Mouse (Mus musculus): Measurements from ENCODE around the gene Gm10309. TPM values are rescaled to one million over a fixed set of nuclear protein-coding genes. Genes with fewer than 3 reads are reported as not detected.

Gene Gm10309
- polyA plus RNA-seq, 1 experiment from 2014 or later: 0.25 TPM

DNA sequence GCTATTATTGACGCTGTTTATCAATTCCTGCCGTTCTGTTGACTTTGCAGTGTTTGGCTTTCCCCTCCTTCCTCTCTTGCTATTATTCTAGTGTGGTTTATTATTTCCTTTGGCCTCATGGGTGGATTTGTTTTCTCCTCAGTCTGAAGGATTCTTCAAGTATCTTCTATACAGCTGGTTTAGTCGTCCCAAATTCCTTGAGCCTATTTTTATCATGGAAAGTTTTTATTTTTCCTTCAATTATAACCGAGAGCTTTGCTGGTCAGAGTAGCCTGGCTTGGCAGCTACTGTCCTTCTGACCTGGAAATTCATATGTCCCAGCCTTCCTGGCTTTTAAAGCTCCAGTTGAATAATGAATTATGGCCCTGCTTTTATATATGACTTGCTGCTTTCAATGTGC, 24.4 kb upstream of the Gm10309 start:
- Histone ChIP-seq H3K4me3 (no peak overlapping the region), H3K4me1 (peaks cover 55% of the 10 kb centered on the region), H3K9me3 (no peaks in the 10 kb centered on the region), H3K36me3 (peaks cover 2% of the 10 kb centered on the region; the same call in 1 of the 2 replicates), H3K4me2 (no peak overlapping the region), H3K9ac (no peak overlapping the region), H3K27me3 (replicated peaks) (no peaks in the 10 kb centered on the region), H3K27ac (replicated peaks) (no peak overlapping the region)
- WGBS: 50% methylated on average over 4 of the region's 4 CpGs
- no peak for ATAC-seq (ENCODE audit: extremely low read depth, insufficient number of reproducible peaks, low FRiP score, low TSS enrichment)

DNA sequence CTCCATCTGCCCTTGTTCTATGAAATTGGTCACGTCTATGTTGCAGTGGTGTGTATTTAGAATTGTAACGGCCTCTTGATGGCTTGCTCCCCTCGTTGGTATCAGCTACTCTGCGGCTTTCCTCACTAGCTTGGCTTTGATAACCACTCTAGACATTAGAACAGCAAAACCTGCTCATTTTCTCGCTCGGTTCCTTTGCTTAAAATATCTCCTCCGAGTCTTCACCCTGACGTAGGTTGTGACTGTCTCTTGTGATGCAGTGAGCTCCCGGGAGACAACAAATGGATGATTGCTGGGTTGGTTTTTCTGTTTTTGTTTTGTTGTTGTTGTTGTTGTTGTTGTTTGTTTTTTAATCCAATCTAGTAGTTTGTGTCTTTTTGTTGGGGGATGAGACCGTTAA, 24.0 kb upstream of the Gm10309 start:
- H3K36me3 ChIP-seq: peaks cover 2% of the 10 kb centered on the region; the same call in 1 of the 2 replicates
- H3K27me3 ChIP-seq (replicated peaks): no peaks in the 10 kb centered on the region
- H3K9ac ChIP-seq: no peak overlapping the region
- no peak overlapping the region for H3K27ac ChIP-seq (replicated peaks)
- H3K4me2 ChIP-seq: no peak overlapping the region
- no peaks in the 10 kb centered on the region for H3K9me3 ChIP-seq
- no peak for ATAC-seq (ENCODE audit: extremely low read depth, insufficient number of reproducible peaks, low FRiP score, low TSS enrichment)
- WGBS: 59% methylated on average over 10 of the region's 10 CpGs
- no peak overlapping the region for H3K4me3 ChIP-seq
- peaks cover 53% of the 10 kb centered on the region for H3K4me1 ChIP-seq

DNA sequence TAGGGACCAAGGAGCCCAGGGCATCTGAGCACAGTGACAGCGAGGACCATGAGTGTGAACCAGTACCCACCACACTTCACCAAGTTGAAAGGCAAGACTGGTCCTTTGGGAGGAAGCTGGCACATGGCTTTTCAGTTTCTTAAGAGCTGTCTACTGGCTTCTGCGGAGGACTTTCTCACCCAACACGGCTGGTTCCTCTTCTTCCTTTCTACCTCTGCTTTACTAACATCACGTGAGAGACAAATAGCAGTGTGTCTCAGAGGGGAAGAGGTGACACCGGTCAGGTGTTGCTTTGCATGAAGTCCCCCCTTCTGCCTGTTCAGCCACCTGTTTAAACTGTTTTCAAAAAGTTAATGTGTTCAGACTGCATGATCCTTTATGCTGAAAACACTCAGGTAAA, 22.3 kb upstream of the Gm10309 start:
- 87% methylated on average over 5 of the region's 5 CpGs for WGBS
- H3K4me2 ChIP-seq: no peak overlapping the region
- peaks cover 2% of the 10 kb centered on the region; the same call in 1 of the 2 replicates for H3K36me3 ChIP-seq
- no peaks in the 10 kb centered on the region for H3K27me3 ChIP-seq (replicated peaks)
- ATAC-seq (ENCODE audit: extremely low read depth, insufficient number of reproducible peaks, low FRiP score, low TSS enrichment): no peak
- no peak overlapping the region for H3K4me3 ChIP-seq
- no peak overlapping the region for H3K9ac ChIP-seq
- H3K9me3 ChIP-seq: no peaks in the 10 kb centered on the region
- no peak overlapping the region for H3K27ac ChIP-seq (replicated peaks)
- peaks cover 36% of the 10 kb centered on the region for H3K4me1 ChIP-seq

DNA sequence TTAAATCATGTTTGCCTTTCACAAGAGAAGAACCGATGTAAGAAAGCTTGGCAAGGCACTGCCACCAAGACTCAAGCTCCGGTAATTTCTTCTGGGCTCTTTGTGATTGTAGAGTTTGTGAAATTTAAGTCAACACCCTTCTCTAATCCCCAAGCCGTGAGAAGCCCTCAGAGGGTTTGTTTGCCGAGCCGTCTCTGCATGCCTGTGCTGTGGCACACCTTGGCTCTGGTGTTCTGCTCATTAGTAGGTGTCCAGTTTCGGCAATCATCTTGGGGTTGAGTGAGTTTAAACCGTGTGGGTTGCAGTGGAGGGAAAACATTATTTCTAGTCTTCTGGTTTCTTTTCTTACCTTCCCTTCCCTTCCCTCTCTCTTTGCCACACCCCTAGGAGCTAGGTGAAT, 21.0 kb upstream of the Gm10309 start:
- no peak overlapping the region for H3K27ac ChIP-seq (replicated peaks)
- H3K4me2 ChIP-seq: no peak overlapping the region
- peaks cover 2% of the 10 kb centered on the region; the same call in 1 of the 2 replicates for H3K36me3 ChIP-seq
- ATAC-seq (ENCODE audit: extremely low read depth, insufficient number of reproducible peaks, low FRiP score, low TSS enrichment): no peak
- WGBS: 84% methylated on average over 7 of the region's 7 CpGs
- no peaks in the 10 kb centered on the region for H3K9me3 ChIP-seq
- H3K27me3 ChIP-seq (replicated peaks): no peaks in the 10 kb centered on the region
- no peak overlapping the region for H3K4me3 ChIP-seq
- H3K9ac ChIP-seq: no peak overlapping the region
- peaks cover 30% of the 10 kb centered on the region for H3K4me1 ChIP-seq

DNA sequence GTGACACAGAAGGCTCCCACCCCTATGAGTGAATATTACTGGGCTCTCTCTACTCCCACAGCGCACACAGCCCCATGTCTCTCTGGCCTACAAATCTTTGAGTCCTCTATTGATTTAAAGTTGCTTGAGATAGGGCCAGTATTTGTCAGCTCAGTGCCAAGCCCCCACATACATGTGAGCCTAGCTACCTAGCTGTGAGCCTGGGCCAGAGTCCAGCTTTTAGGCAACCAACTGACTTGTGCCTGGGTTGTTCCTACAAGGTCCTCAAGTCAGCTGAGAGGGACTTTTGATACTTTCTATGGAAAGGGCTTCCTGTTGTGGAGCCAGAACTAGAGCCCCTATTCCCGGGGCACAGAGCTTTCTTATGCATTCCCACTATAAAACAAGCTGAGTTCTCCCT, 20.0 kb upstream of the Gm10309 start:
- WGBS: 80% methylated on average over 2 of the region's 2 CpGs

DNA sequence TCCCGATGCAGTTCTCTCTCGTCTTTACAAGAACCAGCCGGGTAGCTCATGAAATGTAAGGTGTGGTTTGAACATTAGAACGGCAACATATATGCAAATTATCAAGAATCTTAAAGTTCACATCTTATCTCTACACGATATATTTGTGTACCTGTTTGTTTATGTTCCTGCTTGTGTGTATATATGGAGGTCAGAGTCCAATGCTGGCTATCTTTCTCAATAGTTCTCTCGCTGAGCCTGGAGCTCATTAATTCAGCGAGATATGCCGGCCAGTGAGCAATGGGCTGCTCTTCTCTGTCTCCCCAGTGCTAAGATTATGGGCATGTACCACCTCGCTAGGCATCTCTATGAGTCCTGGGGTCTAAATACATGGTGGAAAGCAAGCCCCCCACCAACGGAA, 18.8 kb upstream of the Gm10309 start:
- no peak for ATAC-seq (ENCODE audit: extremely low read depth, insufficient number of reproducible peaks, low FRiP score, low TSS enrichment)
- H3K9ac ChIP-seq: no peak overlapping the region
- H3K27me3 ChIP-seq (replicated peaks): no peaks in the 10 kb centered on the region
- H3K4me2 ChIP-seq: no peak overlapping the region
- no peak overlapping the region for H3K4me3 ChIP-seq
- peaks cover 9% of the 10 kb centered on the region for H3K4me1 ChIP-seq
- WGBS: 84% methylated on average over 10 of the region's 10 CpGs
- H3K9me3 ChIP-seq: no peaks in the 10 kb centered on the region
- H3K27ac ChIP-seq (replicated peaks): no peak overlapping the region
- peaks cover 2% of the 10 kb centered on the region; the same call in 1 of the 2 replicates for H3K36me3 ChIP-seq

More for the DNA sequence above, 20.0 kb upstream of the Gm10309 start:
- no peak overlapping the region for H3K27ac ChIP-seq (replicated peaks)
- H3K4me2 ChIP-seq: no peak overlapping the region
- no peak overlapping the region for H3K9ac ChIP-seq
- no peaks in the 10 kb centered on the region for H3K27me3 ChIP-seq (replicated peaks)
- peaks cover 21% of the 10 kb centered on the region for H3K4me1 ChIP-seq
- peaks cover 2% of the 10 kb centered on the region; the same call in 1 of the 2 replicates for H3K36me3 ChIP-seq
- no peak overlapping the region for H3K4me3 ChIP-seq
- ATAC-seq (ENCODE audit: extremely low read depth, insufficient number of reproducible peaks, low FRiP score, low TSS enrichment): no peak
- no peaks in the 10 kb centered on the region for H3K9me3 ChIP-seq

DNA sequence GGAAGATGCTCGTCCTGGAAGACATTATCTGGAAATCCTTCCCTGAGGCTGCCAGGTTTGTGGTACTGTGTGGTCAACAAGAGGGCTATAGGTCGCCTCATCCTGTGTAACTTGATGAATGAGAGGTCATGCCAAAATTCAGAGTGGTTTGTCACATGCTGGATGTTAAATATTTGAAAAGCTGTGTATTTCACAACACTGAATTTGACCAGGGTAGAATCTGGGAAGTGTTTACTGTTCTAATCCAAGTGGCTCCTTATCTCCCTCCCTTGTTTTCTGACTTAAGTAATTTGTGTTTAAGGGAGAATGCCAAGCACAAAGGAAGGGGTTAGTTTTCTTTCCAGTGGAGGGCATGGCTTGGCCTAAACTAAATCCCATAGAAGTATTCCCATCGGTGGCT, 18.3 kb upstream of the Gm10309 start:
- Histone ChIP-seq H3K4me1 (0 out of 2 replicates have a peak, but pooled peaks cover 4% of the 10 kb centered on the region), H3K27ac (replicated peaks) (no peak overlapping the region), H3K27me3 (replicated peaks) (no peaks in the 10 kb centered on the region), H3K4me3 (no peak overlapping the region), H3K9ac (no peak overlapping the region), H3K4me2 (no peak overlapping the region), H3K36me3 (peaks cover 2% of the 10 kb centered on the region; the same call in 1 of the 2 replicates), H3K9me3 (no peaks in the 10 kb centered on the region)
- WGBS: 64% methylated on average over 3 of the region's 3 CpGs
- ATAC-seq (ENCODE audit: extremely low read depth, insufficient number of reproducible peaks, low FRiP score, low TSS enrichment): no peak

DNA sequence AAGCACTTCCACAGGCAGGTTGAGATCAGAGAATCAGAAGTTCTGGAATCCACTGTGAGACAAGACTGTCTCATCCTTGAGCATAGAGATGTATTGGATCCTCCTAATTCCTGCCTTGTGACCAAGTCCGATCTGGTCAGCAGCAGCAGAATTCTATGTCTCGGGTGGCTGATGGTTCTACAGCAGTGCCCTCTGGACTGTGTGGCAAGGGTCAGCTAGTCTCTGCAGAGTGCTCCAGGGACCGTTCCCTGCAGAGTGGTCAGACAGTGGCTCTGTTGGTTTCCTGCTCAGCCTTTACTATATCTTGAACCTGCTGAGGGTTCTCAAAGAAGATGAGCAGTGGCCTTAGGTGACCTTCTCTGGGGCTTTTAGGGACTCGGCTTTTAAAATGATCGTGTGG, 17.6 kb upstream of the Gm10309 start:
- H3K9me3 ChIP-seq: no peaks in the 10 kb centered on the region
- no peak for ATAC-seq (ENCODE audit: extremely low read depth, insufficient number of reproducible peaks, low FRiP score, low TSS enrichment)
- H3K36me3 ChIP-seq: peaks cover 2% of the 10 kb centered on the region; the same call in 1 of the 2 replicates
- H3K27me3 ChIP-seq (replicated peaks): no peaks in the 10 kb centered on the region
- WGBS: 85% methylated on average over 5 of the region's 5 CpGs
- 0 out of 2 replicates have a peak, but pooled peaks cover 4% of the 10 kb centered on the region for H3K4me1 ChIP-seq
- H3K4me2 ChIP-seq: no peak overlapping the region
- H3K27ac ChIP-seq (replicated peaks): no peak overlapping the region
- no peak overlapping the region for H3K4me3 ChIP-seq
- no peak overlapping the region for H3K9ac ChIP-seq

DNA sequence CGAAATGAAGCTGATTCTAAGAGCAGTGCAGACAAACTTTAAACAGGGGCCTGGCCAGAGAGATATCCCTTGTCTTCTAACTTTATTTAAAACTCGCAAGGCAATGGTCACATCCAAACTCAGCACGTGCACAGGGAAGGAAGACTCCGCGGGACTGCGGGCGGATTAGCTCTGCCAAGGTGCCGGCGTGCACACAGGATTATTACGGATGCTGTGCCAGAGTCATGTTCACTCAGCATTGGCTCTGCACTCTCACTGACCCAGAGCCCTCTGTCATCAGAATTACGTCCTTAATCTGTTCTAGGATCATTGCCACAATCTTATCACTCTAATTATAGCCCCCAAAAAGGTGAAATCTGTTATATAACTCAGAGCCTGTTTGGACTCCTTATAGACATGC, 16.2 kb upstream of the Gm10309 start:
- Histone ChIP-seq H3K4me1 (0 out of 2 replicates have a peak, but pooled peaks cover 8% of the 10 kb centered on the region), H3K27ac (replicated peaks) (no peak overlapping the region), H3K4me2 (no peak overlapping the region), H3K9me3 (no peaks in the 10 kb centered on the region), H3K36me3 (peaks cover 2% of the 10 kb centered on the region; the same call in 1 of the 2 replicates), H3K9ac (no peak overlapping the region), H3K27me3 (replicated peaks) (no peaks in the 10 kb centered on the region), H3K4me3 (no peak overlapping the region)
- WGBS: 88% methylated on average over 11 of the region's 11 CpGs
- no peak for ATAC-seq (ENCODE audit: extremely low read depth, insufficient number of reproducible peaks, low FRiP score, low TSS enrichment)

DNA sequence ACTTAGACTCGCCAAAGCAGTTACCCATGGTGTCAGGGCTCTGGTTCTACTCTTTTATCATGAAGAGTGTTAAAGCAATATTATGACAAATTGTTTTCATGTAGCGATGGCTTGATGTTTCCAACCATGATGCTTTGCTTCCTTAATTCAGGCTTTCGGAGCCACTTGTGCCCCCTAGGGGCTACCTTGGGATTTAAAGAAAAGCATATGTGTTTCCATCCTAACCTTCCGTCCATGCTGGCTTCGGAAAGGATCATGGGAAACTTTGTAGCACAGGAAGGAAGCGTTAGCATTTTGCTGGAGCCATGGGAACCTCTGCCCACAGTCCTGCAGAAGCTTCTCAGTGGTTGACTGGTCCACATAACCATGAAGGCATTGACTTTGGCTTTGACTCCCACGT, 13.6 kb upstream of the Gm10309 start:
- ATAC-seq (ENCODE audit: extremely low read depth, insufficient number of reproducible peaks, low FRiP score, low TSS enrichment): no peak
- H3K9ac ChIP-seq: no peak overlapping the region
- WGBS: 83% methylated on average over 7 of the region's 7 CpGs
- no peaks in the 10 kb centered on the region for H3K36me3 ChIP-seq
- H3K9me3 ChIP-seq: no peaks in the 10 kb centered on the region
- H3K4me2 ChIP-seq: no peak overlapping the region
- no peaks in the 10 kb centered on the region for H3K27me3 ChIP-seq (replicated peaks)
- peaks cover 28% of the 10 kb centered on the region for H3K4me1 ChIP-seq
- no peak overlapping the region for H3K4me3 ChIP-seq
- H3K27ac ChIP-seq (replicated peaks): no peak overlapping the region

DNA sequence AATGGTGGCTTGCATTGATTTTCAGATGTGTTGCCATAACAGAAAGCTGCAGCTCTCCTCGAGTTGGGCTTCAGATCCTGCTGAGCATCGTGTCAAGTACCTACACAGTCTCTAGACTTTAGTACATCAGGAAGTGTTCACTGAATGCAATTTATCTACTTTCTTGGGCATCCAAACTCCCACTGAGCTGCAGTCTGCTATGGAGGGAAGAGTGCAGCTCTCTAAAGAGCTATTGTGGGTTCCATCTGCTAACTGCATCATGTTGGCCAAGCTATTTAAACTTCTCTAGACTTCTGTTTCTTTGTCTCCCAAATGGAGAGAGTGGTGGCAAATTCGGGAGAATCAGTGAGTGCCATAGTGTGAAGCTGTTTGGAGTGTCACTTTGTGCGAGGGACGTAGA, 11.6 kb upstream of the Gm10309 start:
- ATAC-seq (ENCODE audit: extremely low read depth, insufficient number of reproducible peaks, low FRiP score, low TSS enrichment): no peak

DNA sequence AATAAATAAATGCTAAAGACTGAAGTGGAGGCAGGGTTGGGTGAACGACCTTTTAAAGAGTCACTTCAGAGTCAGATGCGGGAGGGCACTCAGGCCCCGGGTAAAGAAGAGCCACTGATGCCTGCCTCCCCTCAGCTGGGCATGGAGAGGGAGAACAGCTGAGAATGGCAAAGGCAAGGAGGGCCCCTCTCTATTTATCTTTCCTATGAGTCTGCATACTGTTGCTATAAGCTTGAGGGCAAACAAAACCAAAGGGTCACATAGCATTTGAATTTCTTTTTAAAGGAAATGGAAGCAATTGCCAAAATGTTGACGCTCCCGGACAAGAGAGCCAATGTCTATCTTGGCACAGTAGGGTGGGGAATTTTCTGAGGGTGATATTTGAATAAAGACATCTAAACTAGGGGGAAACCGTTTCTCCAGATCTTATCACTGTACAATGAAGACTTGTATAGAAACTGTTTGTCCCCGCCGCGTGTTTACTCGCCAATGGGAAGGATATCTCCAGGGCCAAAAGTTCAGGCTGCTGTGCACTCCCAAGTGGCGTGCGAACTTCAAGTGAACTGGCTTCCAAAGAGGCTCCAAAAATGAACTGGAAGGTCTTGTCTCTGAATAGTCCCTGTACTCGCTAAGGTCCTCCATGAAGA, 10.1 kb upstream of the Gm10309 start:
- H3K36me3 ChIP-seq: peaks cover 3% of the 10 kb centered on the region; the same call in 1 of the 2 replicates
- H3K4me1 ChIP-seq: peaks cover 44% of the 10 kb centered on the region
- H3K9ac ChIP-seq: no peak overlapping the region
- no peak overlapping the region for H3K4me3 ChIP-seq
- H3K9me3 ChIP-seq: no peaks in the 10 kb centered on the region
- H3K4me2 ChIP-seq: no peak overlapping the region
- no peaks in the 10 kb centered on the region for H3K27me3 ChIP-seq (replicated peaks)
- ATAC-seq (ENCODE audit: extremely low read depth, insufficient number of reproducible peaks, low FRiP score, low TSS enrichment): no peak
- 62% methylated on average over 13 of the region's 13 CpGs for WGBS
- 0 out of 2 replicates have a peak overlapping the region, but pooled peaks have one; percentile 42 for H3K27ac ChIP-seq (replicated peaks)

More for the DNA sequence above, 11.6 kb upstream of the Gm10309 start:
- Histone ChIP-seq H3K27ac (replicated peaks) (no peak overlapping the region), H3K27me3 (replicated peaks) (no peaks in the 10 kb centered on the region), H3K4me2 (no peak overlapping the region), H3K9ac (no peak overlapping the region), H3K4me1 (peaks cover 38% of the 10 kb centered on the region), H3K9me3 (no peaks in the 10 kb centered on the region), H3K36me3 (no peaks in the 10 kb centered on the region), H3K4me3 (no peak overlapping the region)
- WGBS: 69% methylated on average over 5 of the region's 5 CpGs

All from heart, embryonic 13.5 days (tissue).